Mouse (Mus musculus) cortical plate, adult 2 months (tissue): ENCODE data around the gene Afdn. TPM values are rescaled to one million over a fixed set of nuclear protein-coding genes. Genes with fewer than 3 reads are reported as not detected.
A peak's percentile ranks its signal among the peaks of the same experiment; 100 is the strongest.

ENCODE experiments used
- H3K27ac ChIP-seq: fragments of 200-500 bp; 2 replicates; pipeline ENCODE4 v1.5.1; 2012; ENCODE audit warnings: low read length, control low read depth, inconsistent platforms; ENCODE audit not compliant: insufficient read depth
- H3K4me1 ChIP-seq: fragments of 200-500 bp; 2 replicates; pipeline ENCODE4 v1.6.1; 2011; ENCODE audit warnings: low read length; ENCODE audit not compliant: control insufficient read depth, insufficient read depth
- H3K4me3 ChIP-seq: fragments of 200-500 bp; 2 replicates; pipeline ENCODE4 v1.5.1; 2011; ENCODE audit warnings: mild to moderate bottlenecking, low read length, control low read depth; ENCODE audit not compliant: insufficient read depth
- CTCF ChIP-seq: fragments of 200-500 bp; IDR thresholded peaks from 2 replicates; pipeline ENCODE4 v1.5.1; 2011; ENCODE audit warnings: mild to moderate bottlenecking, control low read depth, low read length; ENCODE audit not compliant: insufficient read depth; ENCODE audit errors: extremely low read depth
- POLR2A ChIP-seq: fragments of 200-500 bp; IDR thresholded peaks from 2 replicates; pipeline ENCODE4 v1.6.1; 2011; ENCODE audit warnings: mild to moderate bottlenecking, low read length, control low read depth; ENCODE audit not compliant: insufficient read depth; ENCODE audit errors: extremely low read depth
- polyA plus RNA-seq: library from polyadenylated mRNA; depleted of rRNA; stranded (reverse); fragments of >200 nt; gene quantifications from 2 replicates; pipeline ENCODE4 v1.2.3, GENCODE M21; 2012

Afdn gene
- polyA plus RNA-seq, 1 experiment, result 73.9 TPM

DNA sequence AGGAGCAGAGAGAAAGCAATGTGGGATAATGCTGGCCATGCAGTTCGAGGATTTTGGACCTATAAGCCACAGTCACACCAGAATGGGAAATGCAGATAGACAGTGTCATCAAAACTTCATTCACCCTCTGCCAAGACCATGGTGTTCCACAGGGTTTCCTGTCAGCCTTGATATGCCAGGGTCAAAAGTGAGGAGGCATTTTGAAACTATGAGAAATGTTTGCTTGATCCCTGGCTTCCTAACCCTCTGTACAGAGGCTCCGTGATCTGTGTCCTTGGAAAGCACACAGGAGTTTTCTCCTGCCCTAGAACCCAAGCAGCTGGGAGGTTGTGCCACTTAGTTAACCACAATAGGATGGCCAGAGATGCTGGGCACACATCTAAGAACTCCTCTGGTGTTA lies 39.0 kb upstream of the Afdn start:
- Histone ChIP-seq H3K4me1 (no peaks in the 10 kb centered on the region), H3K27ac (no peak overlapping the region), H3K4me3 (no peak overlapping the region)
- TF ChIP-seq CTCF (no peak), POLR2A (no peak)

DNA sequence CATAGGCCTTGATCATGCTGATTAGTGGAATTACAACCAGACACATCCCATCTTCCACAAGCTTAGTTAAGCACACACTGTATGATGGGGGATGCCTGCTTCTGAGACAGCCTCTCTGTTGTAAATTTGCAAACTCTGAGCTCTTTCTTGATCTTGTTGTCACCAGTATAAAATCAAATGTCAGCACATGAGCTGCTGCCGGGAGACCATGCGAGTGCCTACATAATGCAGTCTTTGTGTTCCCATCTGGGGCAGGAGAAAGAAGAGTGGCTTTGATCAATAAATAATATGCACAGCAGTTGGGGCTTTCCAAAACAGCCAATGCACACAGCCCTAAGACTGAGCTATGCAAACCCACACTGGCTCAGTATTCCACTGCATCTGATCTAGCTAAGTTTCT lies 37.9 kb upstream of the Afdn start:
- no peak overlapping the region for H3K4me3 ChIP-seq
- no peak overlapping the region for H3K27ac ChIP-seq
- H3K4me1 ChIP-seq, result no peaks in the 10 kb centered on the region
- TF ChIP-seq POLR2A (no peak), CTCF (no peak)

DNA sequence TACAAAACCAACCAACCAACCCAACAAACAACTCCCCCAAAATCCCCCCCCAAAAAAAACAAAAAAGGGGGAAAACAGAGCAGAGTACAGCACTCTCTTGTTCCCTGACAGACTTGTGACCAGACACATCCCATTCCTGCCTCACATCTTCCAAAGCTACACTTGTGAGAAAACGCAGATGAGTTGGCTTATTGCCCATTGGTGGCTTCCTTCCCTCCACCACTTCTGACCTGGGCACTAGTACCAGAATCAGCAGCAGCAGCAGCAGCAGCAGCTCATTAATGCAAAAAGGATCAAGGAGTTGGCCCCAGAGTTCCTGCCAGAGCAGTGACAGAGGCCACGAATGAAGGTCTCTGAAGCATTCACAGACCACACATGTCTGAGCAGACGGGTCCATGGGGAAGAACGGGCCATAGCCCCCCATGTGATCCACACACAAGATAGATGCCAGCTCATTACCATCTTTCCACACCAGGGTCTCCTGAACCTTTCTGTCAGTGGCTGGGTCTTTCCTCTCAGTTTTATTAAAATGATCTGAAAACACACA lies 35.3 kb upstream of the Afdn start:
- no peak overlapping the region for H3K27ac ChIP-seq
- H3K4me3 ChIP-seq, result no peak overlapping the region
- H3K4me1 ChIP-seq, result no peaks in the 10 kb centered on the region
- TF ChIP-seq POLR2A (no peak), CTCF (no peak)

DNA sequence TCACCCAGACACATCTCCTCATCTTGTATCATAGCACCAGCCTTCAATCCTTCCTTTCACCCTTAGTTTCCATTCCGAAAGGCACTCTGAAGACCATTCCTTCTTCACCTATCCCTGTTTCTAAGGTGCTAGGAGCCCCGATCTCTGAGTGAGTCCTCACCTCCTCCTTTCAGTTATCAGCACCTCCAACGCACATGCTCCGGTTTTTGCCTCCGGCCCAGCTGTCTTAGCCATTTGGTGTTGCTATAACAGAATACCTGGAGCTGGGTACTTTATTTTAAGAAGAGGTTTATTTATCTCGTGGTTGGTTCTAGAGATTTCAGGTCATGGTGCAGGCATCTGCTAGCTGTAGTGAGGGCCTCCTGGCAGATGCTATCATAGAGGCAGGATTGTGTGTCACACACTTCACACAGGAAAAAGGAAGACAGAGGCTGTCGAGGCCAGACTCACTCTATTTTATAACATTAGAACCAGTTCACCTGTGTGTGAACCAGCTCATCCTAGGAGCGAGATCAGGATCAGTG lies 33.4 kb upstream of the Afdn start:
- Histone ChIP-seq H3K4me3 (no peak overlapping the region), H3K4me1 (no peaks in the 10 kb centered on the region), H3K27ac (no peak overlapping the region)
- no peak for TF ChIP-seq CTCF
- TF ChIP-seq POLR2A, result no peak

DNA sequence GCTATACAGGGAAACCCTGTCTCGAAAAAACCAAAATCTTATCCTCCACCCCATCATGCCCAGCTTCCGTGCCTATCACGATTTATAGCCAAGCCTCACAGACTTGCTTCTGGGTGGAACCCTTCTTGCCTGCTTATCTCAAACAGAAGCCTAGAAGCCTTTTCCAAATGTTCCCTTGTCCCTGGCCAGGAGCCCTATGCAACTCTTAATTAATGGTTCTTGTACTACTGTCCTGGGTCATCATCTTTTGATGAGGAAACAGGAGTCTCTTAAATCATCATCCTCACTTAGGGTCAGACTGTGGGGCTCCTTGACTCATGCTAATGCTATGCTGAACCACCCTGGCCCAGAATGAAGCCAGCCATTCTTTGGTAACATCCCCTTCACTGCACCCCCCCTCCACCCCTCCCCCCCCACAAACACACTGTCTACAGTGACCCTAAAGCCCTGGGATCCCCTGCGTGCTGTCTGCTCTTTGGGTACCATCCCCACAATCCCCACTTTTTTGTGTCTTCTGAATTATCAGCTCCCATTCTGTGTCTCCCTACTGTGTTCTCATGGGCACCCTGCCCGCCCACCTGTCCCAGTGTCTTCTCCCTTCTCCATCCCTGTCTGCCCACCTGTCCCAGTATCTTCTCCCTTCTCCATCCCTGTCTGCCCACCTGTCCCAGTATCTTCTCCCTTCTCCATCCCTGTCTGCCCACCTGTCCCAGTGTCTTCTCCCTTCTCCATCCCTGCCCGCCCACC lies 29.2 kb upstream of the Afdn start:
- H3K4me3 ChIP-seq, result no peak overlapping the region
- no peaks in the 10 kb centered on the region for H3K4me1 ChIP-seq
- H3K27ac ChIP-seq, result no peak overlapping the region
- no peak for TF ChIP-seq CTCF
- TF ChIP-seq POLR2A, result no peak

DNA sequence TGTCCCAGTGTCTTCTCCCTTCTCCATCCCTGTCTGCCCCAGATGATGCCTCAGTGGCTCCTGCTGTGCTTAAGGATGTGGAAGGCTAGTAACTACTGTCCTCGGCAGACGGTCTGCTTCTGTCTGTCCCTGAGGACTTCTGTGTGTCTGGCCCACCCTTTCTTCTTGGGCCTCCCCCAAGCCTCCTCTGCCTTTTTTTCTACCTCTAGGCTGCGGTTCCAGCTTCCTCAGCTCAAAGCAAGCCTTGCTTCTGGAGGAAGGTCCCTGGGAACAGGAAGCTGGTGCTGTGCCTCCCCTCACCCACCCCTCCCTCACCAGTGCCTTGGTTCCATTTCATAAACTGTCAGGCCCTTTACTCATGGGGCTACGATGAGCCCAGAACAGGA lies 28.6 kb upstream of the Afdn start:
- no peak overlapping the region for H3K27ac ChIP-seq
- no peaks in the 10 kb centered on the region for H3K4me1 ChIP-seq
- TF ChIP-seq POLR2A (no peak), CTCF (no peak)
- H3K4me3 ChIP-seq, result no peak overlapping the region

DNA sequence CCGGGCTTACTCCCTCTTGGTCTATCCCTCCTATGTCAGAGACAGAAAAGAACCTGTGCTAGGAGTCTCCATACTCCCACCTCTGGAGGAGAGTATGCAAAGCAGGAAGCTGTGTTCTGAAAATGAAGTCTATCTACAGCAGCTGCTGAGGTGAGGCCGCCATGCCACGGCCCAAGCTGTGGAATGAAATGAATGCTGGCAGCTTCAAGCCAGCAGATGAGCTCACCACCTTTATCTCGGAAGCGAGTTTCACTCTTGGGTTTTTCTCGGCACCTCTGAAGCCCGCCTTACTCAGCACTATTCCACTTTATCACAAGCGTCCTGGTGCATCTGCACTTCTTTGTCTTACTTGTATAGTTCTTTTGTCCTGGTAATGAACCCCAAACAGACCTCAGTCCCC lies 27.7 kb upstream of the Afdn start:
- no peak overlapping the region for H3K4me3 ChIP-seq
- TF ChIP-seq CTCF (no peak), POLR2A (no peak)
- no peaks in the 10 kb centered on the region for H3K4me1 ChIP-seq
- no peak overlapping the region for H3K27ac ChIP-seq

DNA sequence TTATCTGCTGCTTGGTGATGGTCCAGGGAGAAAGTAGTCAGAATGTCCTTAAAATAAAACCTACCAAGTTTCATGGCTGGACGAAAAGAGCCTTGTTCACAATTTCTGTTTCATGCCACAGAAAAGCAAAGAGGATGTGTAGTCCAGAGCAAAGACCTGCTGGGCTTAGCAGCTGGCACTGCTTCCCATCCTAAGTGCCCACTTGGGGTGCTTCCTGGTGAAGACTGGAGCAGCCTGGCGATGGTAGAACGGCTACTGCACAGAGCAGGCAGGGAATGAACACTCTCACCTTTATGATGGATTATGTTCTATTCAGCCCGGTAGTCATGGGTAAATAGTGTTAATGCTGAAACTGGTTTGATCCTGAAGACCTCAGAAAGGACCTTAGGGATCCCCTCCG lies 26.4 kb upstream of the Afdn start:
- H3K4me1 ChIP-seq, result no peaks in the 10 kb centered on the region
- no peak for TF ChIP-seq POLR2A
- TF ChIP-seq CTCF, result no peak
- H3K4me3 ChIP-seq, result no peak overlapping the region
- H3K27ac ChIP-seq, result no peak overlapping the region

DNA sequence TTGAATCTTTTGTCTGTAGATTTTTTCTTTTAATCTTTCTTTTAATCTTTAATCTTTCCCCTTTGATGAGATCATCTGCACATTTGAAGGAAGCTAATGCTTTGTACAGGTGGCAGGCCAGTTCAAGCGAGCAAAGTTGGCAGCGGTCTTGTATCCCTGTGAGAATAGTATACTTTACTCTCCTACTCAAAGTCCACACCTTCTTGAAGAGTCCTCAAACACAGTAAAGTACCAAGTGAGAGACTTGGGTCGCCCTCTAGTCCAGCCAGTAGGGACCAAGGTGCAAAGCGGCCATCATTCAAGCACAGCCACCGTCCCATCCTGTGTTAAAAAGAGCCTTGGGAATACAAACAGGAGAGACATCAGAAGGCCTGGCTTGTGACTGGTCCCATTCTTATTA lies 25.3 kb upstream of the Afdn start:
- no peak overlapping the region for H3K4me3 ChIP-seq

DNA sequence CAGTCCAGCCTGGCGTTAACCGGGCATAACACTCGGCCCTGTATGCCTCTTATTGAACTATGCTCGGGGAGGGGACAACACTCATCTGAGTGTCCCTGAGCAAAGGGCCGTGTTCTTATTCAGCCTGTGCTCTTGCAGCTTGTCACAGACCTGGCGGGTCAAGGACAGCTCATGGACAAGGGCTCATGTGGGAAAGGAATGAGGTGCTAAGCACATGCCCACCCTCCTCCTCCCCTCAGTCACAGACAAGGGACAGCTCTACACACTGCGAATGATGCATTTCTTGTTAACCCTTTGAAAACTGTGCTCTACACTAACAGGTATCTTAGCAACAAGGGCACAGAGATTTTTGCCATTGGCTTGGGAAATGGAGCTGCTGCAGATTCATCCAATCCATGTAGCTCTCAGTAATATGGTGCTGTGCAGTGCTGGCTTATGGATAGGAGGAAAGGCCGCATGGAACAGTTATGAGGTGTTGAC lies 24.5 kb upstream of the Afdn start:
- H3K4me1 ChIP-seq, result no peaks in the 10 kb centered on the region
- H3K27ac ChIP-seq, result no peak overlapping the region
- TF ChIP-seq CTCF (no peak), POLR2A (no peak)
- H3K4me3 ChIP-seq, result no peak overlapping the region

More for the DNA sequence above, 25.3 kb upstream of the Afdn start:
- TF ChIP-seq POLR2A (no peak), CTCF (no peak)
- Histone ChIP-seq H3K4me1 (no peaks in the 10 kb centered on the region), H3K27ac (no peak overlapping the region)

DNA sequence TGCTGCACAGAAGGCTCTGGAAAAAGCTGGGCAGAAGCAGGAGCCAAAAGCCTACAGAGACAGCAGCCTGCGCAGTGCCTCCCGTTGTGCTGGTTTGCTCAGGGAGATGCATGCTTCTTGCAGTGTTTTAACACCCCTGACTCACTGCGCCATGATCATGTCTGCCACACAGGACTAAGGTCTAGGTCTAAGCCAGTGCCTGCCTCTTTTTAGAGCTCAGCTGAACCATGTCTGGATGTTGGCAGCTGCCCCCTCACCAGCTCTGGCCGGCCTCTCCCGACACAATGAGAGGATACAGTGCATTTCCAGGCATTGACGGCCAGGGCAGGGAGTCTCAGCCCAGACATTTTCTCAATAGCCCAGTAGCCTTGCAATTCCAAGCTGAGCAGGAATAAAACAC lies 23.0 kb upstream of the Afdn start:
- H3K4me3 ChIP-seq, result no peak overlapping the region
- TF ChIP-seq POLR2A (no peak), CTCF (no peak)
- H3K27ac ChIP-seq, result 0 out of 2 replicates have a peak overlapping the region, but pooled peaks have one; percentile 41

More for the DNA sequence above, 23.0 kb upstream of the Afdn start:
- no peaks in the 10 kb centered on the region for H3K4me1 ChIP-seq
